Mouse (Mus musculus) megakaryocyte, embryonic 14.5 days (primary cell): ENCODE data around the gene Gm20388. TPM values are rescaled to one million over a fixed set of nuclear protein-coding genes. Genes with fewer than 3 reads are reported as not detected.

Source experiments
- H3K27me3 ChIP-seq: replicated peaks from 2 replicates; pipeline ENCODE3; 2012; ENCODE audit warnings: inconsistent platforms
- H3K36me3 ChIP-seq: replicated peaks from 2 replicates; pipeline ENCODE3; 2012; ENCODE audit warnings: low read length, inconsistent platforms, mixed read lengths
- H3K4me1 ChIP-seq: 2 replicates; pipeline ENCODE4 v1.6.1; 2012; ENCODE audit warnings: inconsistent platforms
- H3K4me3 ChIP-seq: replicated peaks from 2 replicates; pipeline ENCODE3; 2012; ENCODE audit warnings: moderate library complexity, mild to moderate bottlenecking, inconsistent platforms
- H3K9me3 ChIP-seq: 2 replicates; pipeline ENCODE4 v1.6.1; 2012; ENCODE audit warnings: inconsistent platforms
- FLI1 ChIP-seq: IDR thresholded peaks from 2 replicates; pipeline ENCODE4 v1.6.1; 2012; ENCODE audit warnings: low read length, inconsistent platforms, mixed read lengths
- GATA1 ChIP-seq: IDR thresholded peaks from 3 replicates; pipeline ENCODE4 v1.6.1; 2012; ENCODE audit warnings: mixed read lengths, low read length, inconsistent platforms, borderline replicate concordance
- polyA plus RNA-seq: library from polyadenylated mRNA; stranded (reverse); fragments of >175 nt; gene quantifications from 2 replicates; pipeline ENCODE4 v1.2.3, GENCODE M21; 2012; ENCODE audit warnings: low replicate concordance; ENCODE audit not compliant: insufficient read depth

The Gm20388 gene
- polyA plus RNA-seq, 1 experiment: 111 TPM

DNA sequence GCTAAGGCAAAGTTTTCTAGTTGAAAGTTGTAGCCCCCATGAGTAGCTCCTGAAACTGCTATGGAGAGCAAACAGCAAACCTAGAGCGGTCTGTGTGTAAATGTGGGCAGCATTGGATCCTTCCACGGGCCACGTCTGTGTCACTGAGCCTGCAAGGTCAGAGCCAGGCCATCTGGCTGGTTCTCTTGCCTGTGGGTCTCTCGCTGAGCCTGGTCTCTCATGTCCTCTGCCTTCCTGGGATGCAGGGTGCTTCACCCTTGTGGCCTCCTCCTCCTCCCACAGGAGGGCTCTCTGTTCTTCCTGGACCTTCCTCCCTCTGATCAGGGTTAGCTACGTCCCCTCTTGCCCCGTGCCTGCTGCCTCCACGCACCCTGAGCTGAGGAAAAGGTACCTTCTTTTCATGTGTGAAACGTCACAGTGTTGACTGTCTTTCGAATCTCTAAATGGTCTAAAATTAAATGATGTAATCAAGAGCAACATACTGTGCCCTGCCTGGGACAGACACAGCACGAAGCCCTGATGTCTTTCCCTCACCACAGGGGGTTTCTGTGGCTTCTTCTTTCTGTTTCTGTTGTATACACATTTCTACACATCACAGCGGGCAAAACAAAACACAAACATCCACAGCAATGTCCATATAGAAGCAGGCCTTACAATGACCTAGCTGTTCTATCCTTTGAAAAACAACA lies 4373.1 kb downstream of the Gm20388 start:
- Histone ChIP-seq H3K4me3 (peak overlapping the region; percentile 59), H3K36me3 (peaks cover 100% of the 10 kb centered on the region), H3K9me3 (no peaks in the 10 kb centered on the region), H3K4me1 (peaks cover 100% of the 10 kb centered on the region), H3K27me3 (no peaks in the 10 kb centered on the region)
- TF ChIP-seq GATA1 (no peak), FLI1 (no peak)

DNA sequence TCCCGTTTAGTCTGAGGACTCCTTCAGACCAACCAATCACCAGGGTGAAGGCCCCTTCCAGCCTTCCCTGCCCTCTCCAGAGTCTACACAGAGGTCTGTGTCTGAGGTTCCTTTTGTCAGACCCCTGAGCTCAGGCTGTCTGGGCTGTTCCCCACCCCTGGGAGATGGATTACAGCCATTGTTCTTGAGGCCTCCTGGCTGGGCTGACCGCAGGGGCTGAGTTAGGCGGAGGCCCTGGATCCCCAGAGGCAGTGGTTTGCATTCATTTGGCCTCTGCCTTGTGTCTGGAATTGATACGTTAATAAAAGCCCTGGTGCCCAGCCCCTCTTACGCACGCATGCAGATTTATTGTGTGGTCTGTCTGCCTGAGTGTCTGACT lies 4373.7 kb downstream of the Gm20388 start:
- Histone ChIP-seq H3K27me3 (no peaks in the 10 kb centered on the region), H3K9me3 (no peaks in the 10 kb centered on the region), H3K4me1 (peaks cover 100% of the 10 kb centered on the region), H3K4me3 (no peak overlapping the region), H3K36me3 (peaks cover 100% of the 10 kb centered on the region)
- TF ChIP-seq FLI1 (no peak), GATA1 (no peak)

DNA sequence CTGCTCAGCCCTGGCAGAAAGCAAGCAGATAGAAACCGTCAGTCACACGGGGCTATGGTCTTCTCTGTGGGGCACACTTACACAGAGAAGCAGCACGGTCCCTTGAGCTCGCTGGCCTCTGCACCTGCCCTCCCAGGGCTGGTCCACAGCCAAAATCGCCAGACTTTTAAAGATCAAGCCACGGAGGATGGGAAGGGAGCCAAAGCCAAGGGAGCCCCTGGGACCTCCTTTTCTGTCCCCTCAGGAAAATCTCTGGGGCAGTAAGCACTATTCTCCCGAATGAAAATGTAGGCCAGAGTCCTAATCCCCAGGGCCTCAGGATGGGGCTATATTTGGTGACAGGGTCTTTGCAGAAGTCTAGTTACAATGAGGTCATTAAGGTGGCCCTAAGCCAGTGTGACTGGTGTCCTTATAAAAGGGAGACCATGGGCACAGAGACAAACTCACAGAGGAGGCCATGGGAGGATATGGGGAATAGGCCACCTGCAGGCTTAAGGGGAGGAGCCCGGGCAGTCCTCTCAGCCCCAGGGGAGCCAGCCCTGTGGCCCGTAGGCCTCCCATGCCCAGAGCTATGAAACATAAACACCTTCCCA lies 4374.4 kb downstream of the Gm20388 start:
- Histone ChIP-seq H3K4me1 (peaks cover 100% of the 10 kb centered on the region), H3K4me3 (no peak overlapping the region), H3K36me3 (peaks cover 97% of the 10 kb centered on the region), H3K9me3 (no peaks in the 10 kb centered on the region), H3K27me3 (no peaks in the 10 kb centered on the region)
- TF ChIP-seq FLI1 (no peak), GATA1 (no peak)

DNA sequence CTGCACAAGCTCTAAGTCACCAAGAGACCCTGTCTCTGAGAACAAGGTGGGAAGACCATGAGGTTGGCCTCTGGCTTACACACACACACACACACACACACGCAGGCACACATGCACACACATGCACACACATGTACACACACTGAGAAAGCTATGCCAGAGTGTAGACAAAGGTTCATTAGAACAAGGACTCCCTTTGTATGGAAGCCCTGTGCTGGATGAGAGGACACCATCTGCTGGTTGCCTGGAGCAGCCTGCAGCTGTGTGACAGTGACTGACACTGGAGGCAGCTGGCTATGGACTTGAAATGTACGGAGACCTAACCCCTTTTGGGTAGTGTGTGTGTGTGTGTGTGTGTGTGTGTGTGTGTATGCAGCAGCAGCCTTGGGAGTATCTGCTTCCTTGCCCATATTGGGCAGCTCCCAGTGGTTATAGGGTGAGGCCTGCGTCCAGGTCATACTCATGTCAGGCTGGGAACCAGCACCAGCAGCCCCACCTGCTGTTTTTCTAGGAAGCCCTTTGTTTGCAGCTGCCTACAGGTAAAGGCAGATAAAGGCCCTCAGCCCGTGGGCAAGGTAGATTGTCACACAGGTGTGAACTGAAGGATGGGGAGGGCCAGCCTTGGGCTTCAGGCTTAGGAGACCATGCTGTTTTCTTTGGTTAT lies 4376.0 kb downstream of the Gm20388 start:
- TF ChIP-seq FLI1: no peak
- TF ChIP-seq GATA1: no peak
- Histone ChIP-seq H3K27me3 (no peaks in the 10 kb centered on the region), H3K36me3 (peaks cover 97% of the 10 kb centered on the region), H3K9me3 (no peaks in the 10 kb centered on the region), H3K4me1 (peaks cover 100% of the 10 kb centered on the region), H3K4me3 (peak overlapping the region; percentile 59)

DNA sequence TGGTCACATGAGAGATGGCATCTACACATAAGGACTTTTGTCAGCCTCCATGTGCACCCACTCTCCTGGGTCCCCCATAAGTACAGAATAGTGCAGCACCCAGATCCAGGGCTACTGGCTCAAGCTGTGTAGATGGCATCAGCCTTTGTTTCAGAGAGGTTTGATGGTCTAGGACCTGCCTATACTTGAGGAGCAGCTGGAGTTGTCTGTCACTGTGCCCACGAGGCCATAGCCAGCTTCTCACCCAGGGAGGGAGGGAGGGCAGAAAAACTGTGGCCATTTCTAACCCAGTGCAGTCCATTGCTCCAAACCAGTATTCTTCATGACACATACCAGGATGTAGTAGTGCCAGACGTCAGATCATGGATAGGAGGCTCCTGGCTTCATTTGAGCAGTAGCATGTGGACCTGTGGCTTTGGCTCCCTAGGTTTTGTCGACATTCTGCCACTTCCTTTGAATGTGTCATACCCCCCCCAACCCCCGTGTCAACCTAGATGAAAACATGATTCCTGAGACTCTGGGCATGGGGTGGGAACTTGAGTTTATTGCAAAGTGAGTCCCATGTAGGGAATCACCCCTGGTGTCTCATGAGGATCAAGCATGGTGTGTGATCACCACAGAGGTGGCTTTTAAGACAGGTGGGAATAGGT lies 4377.7 kb downstream of the Gm20388 start:
- Histone ChIP-seq H3K4me1 (peaks cover 100% of the 10 kb centered on the region), H3K9me3 (no peaks in the 10 kb centered on the region), H3K27me3 (no peaks in the 10 kb centered on the region), H3K4me3 (peak overlapping the region; percentile 23), H3K36me3 (peaks cover 97% of the 10 kb centered on the region)
- TF ChIP-seq GATA1 (no peak), FLI1 (no peak)

DNA sequence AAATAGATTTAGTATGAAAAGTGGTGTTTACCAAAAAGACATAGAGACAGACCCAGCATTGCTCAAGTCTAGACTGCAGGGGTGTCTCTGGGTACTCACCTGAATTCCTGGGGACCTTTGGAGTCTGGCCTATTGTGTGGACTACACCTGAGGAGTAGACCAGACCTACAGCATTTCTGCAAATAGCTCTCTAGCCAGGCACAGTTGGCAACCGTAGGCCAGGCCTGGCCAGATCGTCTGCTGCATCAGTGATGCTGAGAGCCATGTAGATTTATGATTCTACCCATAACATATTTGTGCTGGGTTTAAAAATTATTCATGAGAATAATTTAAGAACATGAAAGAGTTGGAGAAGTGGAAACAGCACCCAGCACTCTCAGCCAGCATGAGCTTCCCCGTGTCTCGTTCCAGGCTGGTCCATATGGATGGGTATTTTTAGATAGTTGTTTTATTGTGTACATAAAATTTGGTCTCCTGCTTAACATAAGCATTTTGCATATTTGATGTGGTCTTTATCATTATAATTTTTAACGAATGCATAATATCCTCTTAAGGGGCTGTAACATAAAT lies 4378.9 kb downstream of the Gm20388 start:
- Histone ChIP-seq H3K36me3 (peaks cover 89% of the 10 kb centered on the region), H3K4me3 (no peak overlapping the region), H3K4me1 (peaks cover 100% of the 10 kb centered on the region), H3K27me3 (no peaks in the 10 kb centered on the region), H3K9me3 (no peaks in the 10 kb centered on the region)
- TF ChIP-seq GATA1 (no peak), FLI1 (no peak)

DNA sequence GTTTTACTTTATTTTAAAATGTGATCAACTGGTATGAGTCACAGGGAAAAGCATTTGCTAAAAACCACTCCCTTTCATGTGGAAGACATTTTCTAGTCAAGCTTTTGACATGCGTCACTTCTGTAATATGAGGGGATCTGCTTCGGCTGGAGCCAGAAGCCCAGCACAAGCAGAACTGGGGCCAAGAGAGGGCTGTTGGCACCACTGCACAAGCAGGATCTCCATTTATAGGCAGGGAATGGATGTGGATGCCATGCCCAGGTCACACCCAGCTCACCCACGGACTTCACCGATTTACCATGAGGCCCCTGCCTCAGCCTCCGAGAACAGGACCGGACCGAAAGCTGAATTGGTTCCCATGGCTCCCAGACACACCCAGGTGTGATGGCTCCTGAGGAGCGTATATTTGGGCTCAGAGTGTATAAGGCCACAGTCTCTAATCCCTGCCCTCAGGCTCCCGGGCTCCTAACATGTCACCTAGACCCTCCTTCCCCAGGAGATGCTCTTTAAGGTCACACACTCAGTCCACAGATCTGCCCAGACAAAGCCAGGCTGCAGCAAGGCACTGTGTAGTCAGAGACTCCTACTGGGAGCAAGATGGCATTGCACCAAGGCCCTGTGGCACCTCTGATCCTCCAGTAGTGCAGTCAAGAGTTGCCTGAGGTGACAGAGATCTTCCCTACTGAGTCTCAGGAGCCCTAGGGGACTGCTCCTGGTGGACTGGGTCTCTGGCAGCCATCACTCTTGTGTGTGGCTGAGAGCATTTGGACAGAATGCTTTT lies 4380.5 kb downstream of the Gm20388 start:
- Histone ChIP-seq H3K4me3 (peak overlapping the region; percentile 0), H3K9me3 (no peaks in the 10 kb centered on the region), H3K4me1 (peaks cover 100% of the 10 kb centered on the region), H3K36me3 (peaks cover 87% of the 10 kb centered on the region), H3K27me3 (no peaks in the 10 kb centered on the region)
- TF ChIP-seq GATA1: no peak
- no peak for TF ChIP-seq FLI1

DNA sequence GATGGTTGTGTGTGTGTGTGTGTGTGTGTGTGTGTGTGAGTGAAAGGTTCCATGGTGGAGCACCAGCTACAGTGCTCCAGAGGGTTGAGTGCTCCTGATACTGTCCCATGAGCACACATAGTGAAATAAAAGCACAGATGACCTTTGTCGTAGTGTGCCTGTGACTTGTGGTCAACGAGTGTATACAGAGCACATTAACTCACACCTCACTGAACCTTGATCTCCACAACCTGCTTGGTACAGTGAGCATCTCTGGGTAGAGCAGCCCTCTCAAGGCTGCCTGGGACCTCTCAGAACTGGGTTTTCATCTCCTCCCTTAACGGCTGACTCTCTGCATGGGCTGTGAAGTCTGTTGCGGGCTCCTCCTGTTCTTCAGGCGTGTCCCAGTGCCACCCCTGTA lies 4381.1 kb downstream of the Gm20388 start:
- TF ChIP-seq FLI1 (no peak), GATA1 (no peak)
- Histone ChIP-seq H3K4me1 (peaks cover 100% of the 10 kb centered on the region), H3K9me3 (no peaks in the 10 kb centered on the region), H3K4me3 (no peak overlapping the region), H3K27me3 (no peaks in the 10 kb centered on the region), H3K36me3 (peaks cover 87% of the 10 kb centered on the region)

DNA sequence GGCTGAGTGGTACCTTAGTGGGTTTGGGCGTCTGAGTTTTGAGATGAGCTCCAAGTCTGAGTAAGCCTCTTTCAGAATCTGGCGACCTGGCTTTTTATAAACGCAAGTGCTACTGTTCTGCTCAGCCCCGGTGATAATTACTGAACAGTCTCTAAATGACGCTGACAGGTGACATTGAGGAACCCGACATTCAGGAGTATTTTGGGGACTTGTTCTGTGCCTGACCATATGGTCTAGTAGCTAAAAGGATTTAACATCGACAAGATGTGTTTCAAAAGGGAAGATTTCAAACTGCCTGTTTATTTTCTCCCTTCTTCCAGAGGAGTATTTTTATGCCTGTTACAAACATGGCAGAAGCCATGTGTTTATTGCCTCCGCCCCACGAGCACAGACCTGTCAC lies 4382.3 kb downstream of the Gm20388 start:
- H3K36me3 ChIP-seq: peaks cover 87% of the 10 kb centered on the region
- no peaks in the 10 kb centered on the region for H3K9me3 ChIP-seq
- TF ChIP-seq GATA1 (no peak), FLI1 (no peak)
- peak overlapping the region; percentile 35 for H3K4me3 ChIP-seq
- no peaks in the 10 kb centered on the region for H3K27me3 ChIP-seq
- peaks cover 100% of the 10 kb centered on the region for H3K4me1 ChIP-seq
